Mouse (Mus musculus): ENCODE data around the gene Myoz2.

DNA sequence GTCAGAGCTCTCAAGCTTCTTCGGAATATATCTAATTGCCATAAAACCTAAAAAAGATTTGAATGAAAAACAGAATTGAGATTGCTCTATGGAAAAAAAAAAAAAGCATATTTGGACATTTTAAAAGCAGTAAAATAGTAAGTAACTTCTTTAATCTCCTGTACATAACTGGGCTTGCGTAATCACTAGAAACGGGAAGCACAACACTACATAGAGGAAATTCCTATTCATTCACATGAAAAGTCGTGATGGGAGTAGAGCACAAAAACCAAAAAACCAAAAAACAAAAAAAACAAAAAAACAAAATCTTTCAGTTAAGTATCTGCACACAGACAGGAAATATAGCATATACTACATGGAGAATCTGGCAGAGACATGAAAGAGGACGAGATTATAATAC is 70.5 kb downstream of the Myoz2 start:
- no peak for TF ChIP-seq CTCF (IDR thresholded peaks at IDR 0.05; ENCODE audit: low read depth, low read length)
- TF ChIP-seq POLR2A (IDR thresholded peaks at IDR 0.05; ENCODE audit: borderline replicate concordance, low read depth, low read length) = no peak

All from bone marrow macrophage, adult 2 months (primary cell).